Mouse (Mus musculus) spleen, adult 2 months (tissue): ENCODE data around the gene Ryr3.

Source experiments
- CTCF ChIP-seq: fragments of 200-500 bp; IDR thresholded peaks from 2 replicates; pipeline ENCODE4 v1.5.1; 2011; ENCODE audit warnings: mild to moderate bottlenecking, inconsistent platforms; ENCODE audit not compliant: insufficient read depth, insufficient read length, insufficient replicate concordance; ENCODE audit errors: extremely low read depth
- POLR2A ChIP-seq: fragments of 200-500 bp; IDR thresholded peaks from 2 replicates; pipeline ENCODE4 v1.6.1; 2011; ENCODE audit warnings: low read depth, low read length, inconsistent platforms

- TF ChIP-seq POLR2A (no peak), CTCF (no peak)
Observed at GRCm38 (mm10) chr2:113181701-113182100, 35.2 kb downstream of the Ryr3 start.
